Mouse (Mus musculus): ENCODE results near the gene Aire. TPM values are rescaled to one million over a fixed set of nuclear protein-coding genes. Genes with fewer than 3 reads are reported as not detected.
"Not testable (repeated sequence)": the region's sequence is repeated elsewhere in the genome, so short reads cannot be mapped to it uniquely, and the experiment has no call there.

Aire gene
- polyA plus RNA-seq, 1 experiment from 2014 or later = 0.21 TPM

DNA sequence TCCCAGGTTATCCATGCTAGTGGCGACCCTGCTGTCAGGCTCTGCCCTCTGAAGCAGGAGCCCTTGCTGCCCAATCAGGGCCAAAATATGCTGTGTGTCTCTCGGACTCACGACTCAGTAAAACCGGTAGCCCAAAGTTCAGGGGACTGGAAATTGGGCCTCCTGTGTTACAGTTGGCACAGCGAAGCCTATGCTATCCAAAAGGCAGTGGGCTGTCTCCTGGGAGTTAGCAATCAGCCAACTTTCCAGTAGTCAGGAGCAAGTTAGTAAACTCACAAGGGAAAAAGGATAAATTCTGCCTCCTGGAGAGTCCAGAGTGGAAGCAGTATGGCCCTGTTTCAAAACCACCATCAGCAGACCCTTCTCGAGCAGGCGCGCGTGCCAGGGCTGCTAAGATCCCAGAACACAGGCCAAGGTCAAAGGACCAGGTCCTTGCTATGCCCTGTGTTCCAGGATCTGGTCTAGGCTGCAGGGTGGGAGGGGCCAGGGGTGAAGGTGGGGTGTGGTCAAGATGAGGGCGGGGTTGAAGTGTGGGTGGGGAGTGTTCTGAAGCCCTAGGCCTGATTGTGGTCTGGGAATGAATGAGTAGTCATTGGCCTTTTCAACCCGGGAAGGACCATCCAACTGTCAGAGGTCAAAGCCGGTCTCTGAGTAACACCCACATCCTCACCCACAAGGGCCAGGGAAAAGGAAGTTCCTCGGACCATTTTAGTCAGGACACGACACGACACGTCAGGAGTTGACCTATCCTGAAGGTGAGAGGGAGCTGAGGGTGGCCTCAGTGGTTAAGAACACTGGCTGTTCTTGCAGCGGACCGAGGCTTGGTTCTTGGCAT is 30.5 kb downstream of the Aire start:
- no peaks in the 10 kb centered on the region for H3K36me3 ChIP-seq
- no peak overlapping the region for H3K4me3 ChIP-seq
- H3K27ac ChIP-seq = no peak overlapping the region
- WGBS = 92% methylated on average over 18 of the region's 18 CpGs
- no peaks in the 10 kb centered on the region for H3K27me3 ChIP-seq (ENCODE audit: low read depth, poor library complexity, severe bottlenecking)
- H3K4me1 ChIP-seq = peaks cover 21% of the 10 kb centered on the region
- no peaks in the 10 kb centered on the region for H3K9me3 ChIP-seq (replicated peaks)
- DNase-seq (ENCODE audit: low spot score) = no peak

GRCm38 (mm10) chr10:78011116-78011515 is 32.3 kb downstream of the Aire start:
- peaks cover 38% of the 10 kb centered on the region for H3K4me1 ChIP-seq
- H3K4me3 ChIP-seq; H3K27ac ChIP-seq; DNase-seq (ENCODE audit: low spot score); H3K36me3 ChIP-seq; H3K9me3 ChIP-seq (replicated peaks); H3K27me3 ChIP-seq (ENCODE audit: low read depth, poor library complexity, severe bottlenecking): not testable (repeated sequence)
- WGBS = 95% methylated on average over 5 of the region's 5 CpGs

DNA sequence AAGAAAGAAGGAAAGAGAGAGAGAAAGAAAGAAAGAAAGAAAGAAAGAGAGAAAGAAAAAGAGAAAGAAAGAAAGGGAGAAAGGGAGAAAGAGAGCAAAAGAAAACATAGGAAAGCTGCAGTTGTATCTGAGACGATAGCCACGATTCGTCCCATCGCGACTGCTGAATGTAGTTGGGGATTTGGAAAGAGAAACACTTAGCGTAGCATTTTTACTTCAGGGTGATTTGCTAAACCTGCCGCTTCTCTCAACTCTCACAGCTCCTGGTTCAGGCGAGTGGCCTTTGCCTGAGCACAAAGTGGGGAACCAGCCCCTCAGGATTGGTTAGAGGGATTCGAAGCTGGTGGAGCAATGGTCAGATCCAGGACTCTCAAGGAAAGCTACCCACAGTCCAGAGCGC is 33.1 kb downstream of the Aire start:
- WGBS = 19% methylated on average over 10 of the region's 10 CpGs
- peaks cover 45% of the 10 kb centered on the region for H3K4me1 ChIP-seq
- peak overlapping the region; percentile 98; the same call in 1 of the 2 replicates for H3K27ac ChIP-seq
- DNase-seq (ENCODE audit: low spot score) = peak; percentile 44
- H3K9me3 ChIP-seq (replicated peaks) = no peaks in the 10 kb centered on the region
- peak overlapping the region; percentile 86 for H3K4me3 ChIP-seq
- no peaks in the 10 kb centered on the region for H3K27me3 ChIP-seq (ENCODE audit: low read depth, poor library complexity, severe bottlenecking)
- peaks cover 14% of the 10 kb centered on the region for H3K36me3 ChIP-seq

- no peak for DNase-seq (ENCODE audit: low spot score)
- under 1% methylated on average over 9 of the region's 9 CpGs for WGBS
- no peaks in the 10 kb centered on the region for H3K27me3 ChIP-seq (ENCODE audit: low read depth, poor library complexity, severe bottlenecking)
- H3K9me3 ChIP-seq (replicated peaks) = no peaks in the 10 kb centered on the region
- peak within 1 kb of the TSS; percentile 98 for H3K27ac ChIP-seq
- peak within 1 kb of the TSS; percentile 86 for H3K4me3 ChIP-seq
- H3K4me1 ChIP-seq = peaks cover 45% of the 10 kb centered on the region
- peaks cover 19% of the 10 kb centered on the region for H3K36me3 ChIP-seq
These were observed 33.5 kb downstream of the Aire start, which contains the start of gene Pfkl for GRCm38 (mm10) chr10:78009945-78010293. Pfkl (minus strand) TSS chr10:78010083.

DNA sequence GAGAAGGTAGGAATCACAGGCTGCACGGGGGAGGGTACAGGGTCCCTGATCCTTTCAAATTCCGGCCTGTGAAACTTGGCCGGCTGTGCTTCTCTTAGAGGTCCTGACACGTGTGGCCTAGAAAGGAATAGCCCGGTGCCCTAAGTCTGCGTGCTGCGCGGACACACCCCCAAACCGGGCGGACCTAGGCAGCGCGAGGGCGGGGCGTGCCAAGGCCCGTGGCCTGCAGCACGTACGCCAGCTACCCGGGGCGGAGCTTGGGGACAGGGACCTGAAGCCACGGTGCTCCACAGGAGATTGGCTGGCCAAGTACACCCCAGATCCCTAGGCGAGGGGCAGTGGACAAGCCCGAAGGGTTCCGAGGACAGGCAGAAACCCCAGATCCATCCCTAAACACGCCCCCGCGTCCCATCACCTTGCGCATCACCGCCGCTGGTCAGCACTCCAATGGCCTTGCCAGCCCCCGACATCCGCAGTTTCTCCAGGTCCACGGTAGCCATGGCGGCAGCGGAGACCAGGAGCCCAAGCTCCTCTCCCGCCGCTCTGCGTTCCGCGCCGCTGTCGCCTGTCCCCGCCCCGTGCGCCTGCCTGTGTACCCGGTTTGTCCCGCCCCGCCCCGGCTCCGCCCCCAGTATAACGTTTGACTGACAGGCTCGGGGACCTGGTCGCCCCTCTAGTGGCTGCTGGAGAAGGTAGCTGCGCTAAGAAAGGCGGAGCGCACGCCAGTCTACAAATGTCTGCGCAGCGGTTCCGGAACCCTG is 34.0 kb downstream of the Aire start:
- Histone ChIP-seq H3K9me3 (replicated peaks) (no peaks in the 10 kb centered on the region), H3K4me1 (peaks cover 45% of the 10 kb centered on the region), H3K27me3 (ENCODE audit: low read depth, poor library complexity, severe bottlenecking) (no peaks in the 10 kb centered on the region), H3K4me3 (peak overlapping the region; percentile 86), H3K27ac (peak overlapping the region; percentile 98), H3K36me3 (peaks cover 24% of the 10 kb centered on the region)
- peak; percentile 99 for DNase-seq (ENCODE audit: low spot score)
- under 1% methylated on average over 59 of the region's 59 CpGs for WGBS

GRCm38 (mm10) chr10:78008169-78008568 is 35.2 kb downstream of the Aire start:
- Histone ChIP-seq H3K4me1 (peaks cover 45% of the 10 kb centered on the region), H3K27me3 (ENCODE audit: low read depth, poor library complexity, severe bottlenecking) (no peaks in the 10 kb centered on the region), H3K9me3 (replicated peaks) (no peaks in the 10 kb centered on the region), H3K27ac (peak overlapping the region; percentile 98), H3K4me3 (peak overlapping the region; percentile 86), H3K36me3 (peaks cover 33% of the 10 kb centered on the region)
- no peak for DNase-seq (ENCODE audit: low spot score)
- 77% methylated on average over 3 of the region's 3 CpGs for WGBS

DNA sequence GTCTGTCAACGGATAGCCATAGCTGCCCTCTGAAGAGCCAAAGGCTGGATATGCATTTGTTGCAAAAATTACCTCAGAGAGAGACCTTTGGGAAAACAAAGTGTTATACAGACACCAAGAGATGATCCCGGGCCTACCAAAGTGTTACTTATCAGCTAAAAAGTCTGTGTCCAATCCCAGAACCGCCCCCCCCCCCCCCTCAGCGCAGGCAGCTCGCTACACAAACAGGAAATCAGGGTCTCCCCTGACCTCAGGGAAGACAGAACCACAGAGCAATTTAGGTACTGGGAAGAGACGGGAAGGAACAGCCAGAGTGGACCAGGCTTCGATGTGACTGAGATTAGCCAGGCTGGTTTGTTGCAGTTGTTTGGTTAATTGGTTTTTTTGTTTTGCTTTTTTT is 36.2 kb downstream of the Aire start:
- Histone ChIP-seq H3K9me3 (replicated peaks) (no peaks in the 10 kb centered on the region), H3K36me3 (peaks cover 41% of the 10 kb centered on the region), H3K4me3 (peak overlapping the region; percentile 86), H3K27ac (peak overlapping the region; percentile 4; the same call in 1 of the 2 replicates), H3K27me3 (ENCODE audit: low read depth, poor library complexity, severe bottlenecking) (no peaks in the 10 kb centered on the region), H3K4me1 (peaks cover 45% of the 10 kb centered on the region)
- no peak for DNase-seq (ENCODE audit: low spot score)
- WGBS = 34% methylated on average over 7 of the region's 7 CpGs

DNA sequence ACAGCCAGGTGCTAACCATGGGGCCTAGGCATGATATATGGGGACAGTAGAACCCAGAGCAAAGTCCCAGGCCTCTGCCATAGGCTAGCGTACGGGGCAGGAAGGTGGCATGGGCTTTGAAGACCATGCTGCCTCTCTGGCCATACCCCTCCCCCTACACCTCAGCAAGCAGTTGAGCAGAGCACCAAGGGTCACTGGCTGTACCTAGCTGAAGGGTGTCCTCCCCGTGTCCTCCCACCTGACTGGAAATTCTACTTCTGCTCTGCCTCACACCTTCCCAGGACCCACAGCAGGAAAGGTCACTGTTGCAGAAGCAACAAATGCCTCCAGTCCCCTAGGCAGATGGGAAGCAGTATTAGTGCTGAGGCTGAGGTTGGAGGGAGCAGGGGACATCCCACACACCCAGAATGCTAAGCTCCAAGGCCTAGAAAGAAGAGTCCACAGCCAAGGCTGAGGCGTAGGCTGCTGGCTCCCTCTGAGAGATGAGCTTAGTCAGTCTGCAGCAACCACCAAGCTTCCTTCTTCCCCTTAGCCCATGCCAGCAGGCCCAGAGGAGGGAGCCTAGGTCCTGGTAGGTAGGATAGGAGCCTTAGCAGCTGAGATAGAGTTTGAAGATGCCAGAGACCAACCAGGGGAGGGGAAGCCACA is 37.5 kb downstream of the Aire start:
- H3K36me3 ChIP-seq = peaks cover 54% of the 10 kb centered on the region
- no peak overlapping the region for H3K4me3 ChIP-seq
- no peak for DNase-seq (ENCODE audit: low spot score)
- H3K9me3 ChIP-seq (replicated peaks) = no peaks in the 10 kb centered on the region
- peak overlapping the region; percentile 43; the same call in 1 of the 2 replicates for H3K27ac ChIP-seq
- WGBS = 91% methylated on average over 4 of the region's 4 CpGs
- peaks cover 45% of the 10 kb centered on the region for H3K4me1 ChIP-seq
- no peaks in the 10 kb centered on the region for H3K27me3 ChIP-seq (ENCODE audit: low read depth, poor library complexity, severe bottlenecking)

- H3K4me1 ChIP-seq = peaks cover 39% of the 10 kb centered on the region
- DNase-seq (ENCODE audit: low spot score) = no peak
- no peaks in the 10 kb centered on the region for H3K27me3 ChIP-seq (ENCODE audit: low read depth, poor library complexity, severe bottlenecking)
- no peaks in the 10 kb centered on the region for H3K9me3 ChIP-seq (replicated peaks)
- WGBS = 90% methylated on average over 3 of the region's 3 CpGs
- H3K36me3 ChIP-seq = peaks cover 67% of the 10 kb centered on the region
- no peak overlapping the region for H3K4me3 ChIP-seq
- no peak overlapping the region for H3K27ac ChIP-seq
These were observed 38.8 kb downstream of the Aire start for GRCm38 (mm10) chr10:78004479-78005100.

GRCm38 (mm10) chr10:78002316-78002715 is 41.1 kb downstream of the Aire start:
- peaks cover 18% of the 10 kb centered on the region for H3K4me1 ChIP-seq
- H3K27me3 ChIP-seq (ENCODE audit: low read depth, poor library complexity, severe bottlenecking) = no peaks in the 10 kb centered on the region
- WGBS = 99% methylated on average over 2 of the region's 2 CpGs
- H3K4me3 ChIP-seq = no peak overlapping the region
- H3K27ac ChIP-seq = no peak overlapping the region
- no peak for DNase-seq (ENCODE audit: low spot score)
- H3K9me3 ChIP-seq (replicated peaks) = no peaks in the 10 kb centered on the region
- H3K36me3 ChIP-seq = peaks cover 90% of the 10 kb centered on the region

GRCm38 (mm10) chr10:78001796-78002195 is 41.6 kb downstream of the Aire start:
- Histone ChIP-seq H3K36me3 (peaks cover 95% of the 10 kb centered on the region), H3K9me3 (replicated peaks) (no peaks in the 10 kb centered on the region), H3K27me3 (ENCODE audit: low read depth, poor library complexity, severe bottlenecking) (no peaks in the 10 kb centered on the region), H3K27ac (no peak overlapping the region), H3K4me3 (no peak overlapping the region), H3K4me1 (peaks cover 13% of the 10 kb centered on the region)
- DNase-seq (ENCODE audit: low spot score) = no peak
- WGBS = 97% methylated on average over 11 of the region's 11 CpGs

- no peak for DNase-seq (ENCODE audit: low spot score)
- H3K4me1 ChIP-seq = no peaks in the 10 kb centered on the region
- H3K27me3 ChIP-seq (ENCODE audit: low read depth, poor library complexity, severe bottlenecking) = no peaks in the 10 kb centered on the region
- H3K9me3 ChIP-seq (replicated peaks) = no peaks in the 10 kb centered on the region
- H3K36me3 ChIP-seq = peaks cover 96% of the 10 kb centered on the region
- H3K4me3 ChIP-seq = no peak overlapping the region
- no peak overlapping the region for H3K27ac ChIP-seq
- WGBS = 95% methylated on average over 5 of the region's 5 CpGs
These were observed 43.2 kb downstream of the Aire start for GRCm38 (mm10) chr10:78000200-78000599.

Data from limb, embryonic 10.5 days (tissue).